Mouse (Mus musculus) midbrain, embryonic 12.5 days (tissue): ENCODE measurements around the gene Lrrc8d. TPM values are rescaled to one million over a fixed set of nuclear protein-coding genes. Genes with fewer than 3 reads are reported as not detected.

Experiments used
- ATAC-seq: fragments of 200-750 bp; cut with Nextera tagmentation; 2 replicates; pipeline ENCODE4 v1.8.0; 2017; ENCODE audit warnings: low read depth, moderate TSS enrichment, moderate library complexity; ENCODE audit not compliant: low FRiP score
- H3K27ac ChIP-seq: fragments of 300-500 bp; sonication (generic); replicated peaks from 2 replicates; pipeline ENCODE4 v1.5.1; 2016; ENCODE audit warnings: mild to moderate bottlenecking
- H3K27me3 ChIP-seq: fragments of 300-500 bp; sonication (generic); 2 replicates; pipeline ENCODE4 v1.6.1; 2016; ENCODE audit warnings: mild to moderate bottlenecking
- H3K36me3 ChIP-seq: fragments of 300-500 bp; sonication (generic); 2 replicates; pipeline ENCODE4 v1.6.1; 2016
- H3K4me1 ChIP-seq: fragments of 300-500 bp; sonication (generic); 2 replicates; pipeline ENCODE4 v1.6.1; 2016
- H3K4me2 ChIP-seq: fragments of 300-500 bp; sonication (generic); replicated peaks from 2 replicates; pipeline ENCODE4 v1.6.1; 2016; ENCODE audit warnings: mild to moderate bottlenecking, moderate library complexity
- H3K4me3 ChIP-seq: fragments of 300-500 bp; sonication (generic); 2 replicates; pipeline ENCODE4 v1.5.1; 2016; ENCODE audit warnings: mild to moderate bottlenecking
- H3K9ac ChIP-seq: fragments of 300-500 bp; sonication (generic); replicated peaks from 2 replicates; pipeline ENCODE4 v1.6.1; 2016; ENCODE audit warnings: mild to moderate bottlenecking, moderate library complexity
- H3K9me3 ChIP-seq: fragments of 300-500 bp; sonication (generic); 2 replicates; pipeline ENCODE4 v1.6.1; 2016; ENCODE audit warnings: mild to moderate bottlenecking
- WGBS: fragments of 180-500 bp; shearing (Covaris S2); methylation state at CpG from one replicate; pipeline ENCODE4 v1.1.7; 2016; 5-methylcytosine and 5-hydroxymethylcytosine counted together
- polyA plus RNA-seq: library from polyadenylated mRNA; unstranded; fragments of >200 nt; fragmentation: Nextera tagmentation; extraction: Ambion mirVana; gene quantifications from 2 replicates; pipeline ENCODE4 v1.2.1, GENCODE M21; 2016

The Lrrc8d gene
- polyA plus RNA-seq, 1 experiment from 2014 or later: 34.7 TPM

DNA sequence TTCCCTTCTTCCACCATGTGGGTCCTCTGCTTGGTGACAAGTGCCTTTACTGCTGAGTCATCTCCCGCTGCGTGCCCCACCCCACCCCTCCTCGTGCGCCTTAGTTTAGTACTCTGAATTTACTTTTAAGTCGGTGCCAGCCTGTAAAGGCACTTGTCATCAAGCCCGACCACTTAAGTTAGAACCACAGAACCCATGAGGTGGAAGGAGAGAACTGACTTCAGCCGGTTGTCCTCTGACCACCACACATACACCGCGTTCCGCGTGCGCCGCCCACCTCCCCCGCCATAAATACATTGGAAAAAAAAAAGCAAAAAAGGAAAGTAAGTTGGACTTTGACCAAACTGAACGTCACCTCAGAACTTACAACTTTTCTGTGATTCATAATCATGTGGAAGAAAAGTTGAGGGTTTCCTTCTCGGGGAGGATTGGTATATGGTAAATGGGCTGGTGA is 31.4 kb downstream of the Lrrc8d start:
- Histone ChIP-seq H3K4me3 (no peak overlapping the region), H3K9me3 (no peaks in the 10 kb centered on the region), H3K4me2 (peak overlapping the region; percentile 74), H3K9ac (no peak overlapping the region), H3K27ac (no peak overlapping the region), H3K27me3 (no peaks in the 10 kb centered on the region; the same call in 1 of the 2 replicates), H3K4me1 (peaks cover 22% of the 10 kb centered on the region), H3K36me3 (peaks cover 13% of the 10 kb centered on the region; the same call in 1 of the 2 replicates)
- ATAC-seq: no peak
- WGBS: 38% methylated on average over 16 of the region's 16 CpGs

DNA sequence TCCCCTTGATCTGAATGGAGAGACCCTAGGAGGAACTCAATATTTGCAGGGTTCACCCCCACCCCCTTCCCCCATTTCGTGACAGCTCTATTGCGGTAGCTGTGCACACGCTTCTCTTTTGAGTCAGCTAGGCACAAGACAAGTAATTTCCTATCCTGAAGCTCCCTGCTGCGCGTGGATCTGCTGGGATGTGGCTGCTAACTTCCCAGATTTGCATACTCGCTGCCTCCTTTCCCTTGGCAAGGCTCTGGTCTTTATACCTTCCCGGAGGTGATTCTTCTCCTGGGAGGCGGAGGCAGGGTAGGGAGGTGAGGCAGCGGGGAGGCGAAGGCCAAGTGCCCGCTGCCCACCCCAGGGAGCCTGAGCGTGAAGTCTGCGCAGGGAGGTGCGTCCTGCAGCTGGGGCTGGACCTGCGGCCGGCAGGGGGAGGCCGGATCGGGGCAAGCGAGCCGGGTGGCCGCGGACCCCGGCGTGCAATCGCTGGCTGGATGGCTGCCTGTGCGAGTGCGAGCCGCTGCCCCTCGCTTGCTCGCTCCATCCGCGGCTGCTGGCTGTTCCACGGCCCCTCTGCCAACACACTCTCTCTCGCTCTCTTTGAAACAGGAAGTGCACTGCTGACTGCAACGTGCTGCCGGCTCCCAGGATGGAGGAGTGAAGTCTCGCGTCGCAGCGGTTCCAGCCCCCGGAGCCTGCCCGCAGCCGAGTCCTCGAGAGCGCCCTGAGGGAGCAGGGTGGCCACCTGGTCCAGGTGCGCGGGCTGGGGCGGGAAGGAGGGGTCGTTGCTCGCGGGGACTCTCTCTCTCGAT is 32.1 kb downstream of the Lrrc8d start:
- peak overlapping the region; percentile 5; the same call in 1 of the 2 replicates for H3K27ac ChIP-seq
- H3K9me3 ChIP-seq: no peaks in the 10 kb centered on the region
- peak overlapping the region; percentile 47; the same call in 1 of the 2 replicates for H3K9ac ChIP-seq
- peaks cover 22% of the 10 kb centered on the region for H3K4me1 ChIP-seq
- 8% methylated on average over 46 of the region's 52 CpGs for WGBS
- H3K4me3 ChIP-seq: peak overlapping the region; percentile 38
- H3K4me2 ChIP-seq: peak overlapping the region; percentile 74
- no peaks in the 10 kb centered on the region; the same call in 1 of the 2 replicates for H3K27me3 ChIP-seq
- ATAC-seq: peak; percentile 74
- peaks cover 13% of the 10 kb centered on the region; the same call in 1 of the 2 replicates for H3K36me3 ChIP-seq

DNA sequence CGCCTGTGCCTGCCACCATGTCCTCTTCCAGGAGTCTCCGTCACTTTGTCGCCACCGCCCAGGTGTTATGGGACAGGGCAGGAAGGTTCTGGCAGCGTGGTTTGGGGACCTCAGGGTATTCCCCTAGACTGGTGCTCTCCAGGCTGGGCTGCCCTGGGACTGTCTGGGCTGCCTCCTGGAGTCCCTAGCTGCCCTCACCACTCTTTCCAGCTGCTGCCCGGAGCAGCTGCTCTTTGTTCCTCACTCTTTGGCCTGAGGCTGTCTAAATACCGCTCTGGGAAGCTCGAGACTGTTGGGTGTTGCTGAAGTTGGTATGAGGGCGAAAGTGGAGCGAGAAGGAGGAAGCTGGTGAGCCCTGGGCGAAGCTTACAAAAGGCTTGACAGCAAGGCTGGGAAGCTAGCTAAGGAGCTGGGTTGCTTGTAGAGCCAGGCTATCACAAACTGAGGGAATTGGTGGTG is 32.7 kb downstream of the Lrrc8d start:
- Histone ChIP-seq H3K4me1 (peaks cover 22% of the 10 kb centered on the region), H3K4me3 (peak overlapping the region; percentile 38), H3K9ac (peak overlapping the region; percentile 47; the same call in 1 of the 2 replicates), H3K36me3 (peaks cover 13% of the 10 kb centered on the region; the same call in 1 of the 2 replicates), H3K27me3 (no peaks in the 10 kb centered on the region; the same call in 1 of the 2 replicates), H3K27ac (no peak overlapping the region), H3K9me3 (no peaks in the 10 kb centered on the region), H3K4me2 (peak overlapping the region; percentile 74)
- ATAC-seq: peak; percentile 57
- 46% methylated on average over 11 of the region's 11 CpGs for WGBS

DNA sequence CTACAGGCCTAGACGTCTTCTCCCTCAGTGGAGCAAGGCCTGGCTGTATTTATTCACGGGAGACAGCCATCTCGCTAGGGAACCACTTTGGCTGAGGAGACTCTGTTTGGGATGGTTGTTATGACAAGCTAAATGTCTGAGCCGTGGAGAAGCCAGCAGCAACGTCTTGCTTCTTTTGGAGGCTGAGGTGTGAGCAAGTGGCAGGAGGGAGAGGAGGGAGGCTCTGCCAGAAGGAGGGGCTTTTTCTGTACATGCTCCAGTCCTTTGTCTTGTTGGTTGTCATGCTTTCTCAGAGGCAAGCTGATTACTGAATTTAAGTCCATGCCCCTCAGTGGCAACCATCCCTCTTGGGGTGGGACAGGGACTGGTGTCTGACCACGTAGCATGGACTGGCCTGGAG is 33.5 kb downstream of the Lrrc8d start:
- no peak for ATAC-seq
- no peak overlapping the region for H3K4me2 ChIP-seq
- 73% methylated on average over 6 of the region's 6 CpGs for WGBS
- H3K9me3 ChIP-seq: no peaks in the 10 kb centered on the region
- no peak overlapping the region for H3K4me3 ChIP-seq
- H3K4me1 ChIP-seq: peaks cover 22% of the 10 kb centered on the region
- peaks cover 13% of the 10 kb centered on the region; the same call in 1 of the 2 replicates for H3K36me3 ChIP-seq
- no peak overlapping the region for H3K9ac ChIP-seq
- H3K27me3 ChIP-seq: no peaks in the 10 kb centered on the region; the same call in 1 of the 2 replicates
- no peak overlapping the region for H3K27ac ChIP-seq

DNA sequence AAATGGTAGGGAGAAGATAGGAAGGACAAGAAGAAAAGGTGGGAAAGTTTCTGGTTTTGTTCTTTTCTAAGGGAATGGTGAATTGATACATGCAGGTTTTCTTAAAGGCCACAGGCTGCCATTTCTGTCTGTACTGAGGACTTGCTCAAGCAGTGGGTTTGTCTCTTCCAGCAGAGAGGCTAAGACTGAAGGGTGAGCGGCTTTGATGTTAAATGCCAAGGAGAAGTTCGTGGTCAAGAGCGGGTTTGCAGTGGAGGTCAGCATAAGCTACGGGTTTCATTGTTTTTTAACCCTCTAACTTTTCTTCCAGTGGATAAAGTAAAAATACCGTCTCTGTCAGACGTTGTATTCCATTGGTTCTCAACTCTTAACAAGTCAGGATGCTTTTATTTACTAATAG is 36.6 kb downstream of the Lrrc8d start:
- no peak for ATAC-seq
- 94% methylated on average over 6 of the region's 6 CpGs for WGBS
- H3K36me3 ChIP-seq: 0 out of 2 replicates have a peak, but pooled peaks cover 9% of the 10 kb centered on the region

DNA sequence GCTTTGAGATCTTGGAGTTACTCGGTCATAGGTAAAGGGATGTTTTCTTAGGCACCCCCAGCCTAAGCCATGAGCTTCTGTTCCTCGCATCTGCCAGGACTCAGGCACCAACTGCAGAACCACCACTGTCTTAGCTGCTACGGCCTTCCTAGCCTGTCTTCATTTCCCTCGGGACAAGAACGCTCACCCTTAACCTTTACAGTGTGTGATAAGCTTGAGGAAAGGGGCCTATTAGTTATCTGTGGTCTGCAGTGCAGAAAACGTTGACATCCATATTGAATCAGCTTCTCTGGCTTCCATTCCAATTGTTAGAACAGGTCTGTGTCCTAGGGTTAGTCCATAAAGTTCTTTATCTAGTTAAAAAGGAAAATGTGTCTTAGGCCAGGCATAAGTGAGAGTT is 37.4 kb downstream of the Lrrc8d start:
- WGBS: 74% methylated on average over 6 of the region's 6 CpGs
- no peak overlapping the region for H3K4me2 ChIP-seq
- no peak for ATAC-seq
- H3K4me1 ChIP-seq: peaks cover 17% of the 10 kb centered on the region
- no peak overlapping the region for H3K4me3 ChIP-seq
- no peaks in the 10 kb centered on the region for H3K9me3 ChIP-seq
- H3K27me3 ChIP-seq: no peaks in the 10 kb centered on the region
- no peak overlapping the region for H3K27ac ChIP-seq
- H3K9ac ChIP-seq: no peak overlapping the region
- 0 out of 2 replicates have a peak, but pooled peaks cover 9% of the 10 kb centered on the region for H3K36me3 ChIP-seq

More for the DNA sequence above, 36.6 kb downstream of the Lrrc8d start:
- H3K4me3 ChIP-seq: no peak overlapping the region
- no peak overlapping the region for H3K9ac ChIP-seq
- H3K9me3 ChIP-seq: no peaks in the 10 kb centered on the region
- no peaks in the 10 kb centered on the region for H3K27me3 ChIP-seq
- no peak overlapping the region for H3K4me2 ChIP-seq
- no peak overlapping the region for H3K27ac ChIP-seq
- peaks cover 25% of the 10 kb centered on the region for H3K4me1 ChIP-seq

DNA sequence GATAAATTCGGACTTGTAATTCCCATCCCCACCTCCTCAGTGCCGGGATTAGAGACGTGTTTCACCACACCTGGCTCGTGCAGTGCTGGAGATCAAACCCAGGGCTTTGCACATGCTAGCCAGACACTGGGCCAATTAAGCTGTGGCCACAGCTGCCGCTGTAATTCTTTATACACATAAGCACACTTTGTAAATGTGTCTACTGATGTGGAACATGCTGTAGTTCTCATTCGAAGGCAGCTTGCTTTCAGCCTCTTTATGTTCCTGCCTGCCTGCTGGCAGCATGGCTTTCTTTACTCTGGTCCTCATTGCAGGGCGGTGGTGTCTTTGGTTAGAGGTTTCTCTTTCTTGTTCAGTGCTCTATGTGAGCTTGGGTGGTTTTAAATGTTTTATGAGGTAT is 40.7 kb downstream of the Lrrc8d start:
- 21% methylated on average over 7 of the region's 7 CpGs for whole genome bisulfite sequencing
- H3K27ac ChIP-seq: peak overlapping the region; percentile 58; the same call in 1 of the 2 replicates

DNA sequence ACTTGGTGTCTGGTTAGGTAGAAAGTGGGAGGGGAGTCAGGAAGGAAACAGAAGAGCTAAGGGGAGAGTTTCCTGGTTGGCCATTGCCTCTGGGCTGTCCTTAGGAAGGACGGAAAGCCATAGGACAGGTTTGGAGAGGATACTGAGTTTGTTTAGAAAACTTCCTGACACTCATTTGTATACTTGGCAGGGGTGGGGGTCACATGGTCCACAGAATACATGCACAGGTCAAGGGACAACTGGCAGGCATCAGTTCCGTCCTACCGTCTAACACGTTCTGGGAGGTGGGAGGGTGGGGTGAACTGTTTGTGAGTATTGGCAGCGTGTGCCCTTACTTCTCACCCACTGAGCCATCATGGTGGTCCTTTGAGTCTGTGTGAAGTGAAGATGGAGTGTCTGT is 42.9 kb downstream of the Lrrc8d start:
- no peaks in the 10 kb centered on the region for H3K9me3 ChIP-seq
- no peak overlapping the region for H3K27ac ChIP-seq
- H3K9ac ChIP-seq: no peak overlapping the region
- H3K4me2 ChIP-seq: no peak overlapping the region
- H3K4me3 ChIP-seq: no peak overlapping the region
- 83% methylated on average over 5 of the region's 5 CpGs for WGBS
- ATAC-seq: no peak
- H3K36me3 ChIP-seq: 0 out of 2 replicates have a peak, but pooled peaks cover 11% of the 10 kb centered on the region
- peaks cover 7% of the 10 kb centered on the region; the same call in 1 of the 2 replicates for H3K4me1 ChIP-seq
- H3K27me3 ChIP-seq: no peaks in the 10 kb centered on the region

More for the DNA sequence above, 40.7 kb downstream of the Lrrc8d start:
- Histone ChIP-seq H3K36me3 (0 out of 2 replicates have a peak, but pooled peaks cover 6% of the 10 kb centered on the region), H3K4me3 (no peak overlapping the region), H3K9ac (no peak overlapping the region), H3K9me3 (no peaks in the 10 kb centered on the region), H3K4me2 (no peak overlapping the region), H3K27me3 (no peaks in the 10 kb centered on the region), H3K4me1 (peaks cover 7% of the 10 kb centered on the region; the same call in 1 of the 2 replicates)
- ATAC-seq: peak; percentile 81

DNA sequence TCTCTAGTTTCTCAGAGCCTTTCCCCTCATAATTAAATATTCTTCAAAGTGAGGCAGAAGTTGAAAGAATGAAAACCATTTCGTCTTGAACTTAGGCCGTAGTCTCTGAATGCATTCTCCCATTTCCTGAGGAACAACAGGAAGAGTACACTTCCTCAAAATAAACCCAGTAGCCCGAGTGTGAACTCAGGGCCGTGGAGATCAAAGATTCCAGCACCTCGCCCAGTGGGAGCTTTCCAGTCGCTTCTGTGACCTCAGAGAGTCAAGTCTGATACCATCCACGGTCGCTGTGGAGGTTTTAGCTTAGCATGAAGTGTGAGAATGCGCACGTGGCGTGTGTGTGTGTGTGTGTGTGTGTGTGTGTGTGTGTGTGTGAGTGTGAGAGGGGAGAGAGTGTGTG is 45.6 kb downstream of the Lrrc8d start:
- Histone ChIP-seq H3K36me3 (0 out of 2 replicates have a peak, but pooled peaks cover 15% of the 10 kb centered on the region), H3K9me3 (no peaks in the 10 kb centered on the region), H3K4me1 (peaks cover 9% of the 10 kb centered on the region; the same call in 1 of the 2 replicates), H3K27me3 (no peaks in the 10 kb centered on the region), H3K9ac (no peak overlapping the region), H3K27ac (no peak overlapping the region), H3K4me3 (no peak overlapping the region), H3K4me2 (no peak overlapping the region)
- ATAC-seq: no peak
- 78% methylated on average over 11 of the region's 11 CpGs for WGBS

DNA sequence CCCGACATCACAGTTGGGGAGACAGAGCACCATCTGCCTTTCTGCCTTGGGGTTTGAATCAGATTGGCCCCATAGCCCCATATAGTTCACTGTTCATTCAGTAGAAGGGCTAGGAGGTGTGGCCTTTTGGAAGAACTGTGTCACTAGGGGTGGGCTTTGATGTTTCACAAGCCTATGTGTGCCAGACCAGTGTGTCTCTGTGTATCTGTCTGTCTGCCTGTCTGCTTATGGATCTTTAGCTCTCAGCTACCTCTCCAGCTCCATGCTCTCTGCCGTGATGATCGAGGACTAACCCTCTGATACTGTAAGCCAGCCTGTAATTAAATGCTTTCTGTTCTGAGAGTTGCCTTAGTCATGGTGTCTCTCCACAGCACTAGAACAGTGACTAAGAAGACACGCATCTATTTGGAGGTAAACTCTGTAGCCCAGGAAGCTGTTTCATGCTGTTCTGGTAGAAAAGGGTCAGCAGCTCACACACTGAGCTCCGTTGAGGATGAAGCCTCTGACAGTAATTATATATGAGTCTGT is 46.2 kb downstream of the Lrrc8d start:
- H3K27me3 ChIP-seq: no peaks in the 10 kb centered on the region
- no peak overlapping the region for H3K4me3 ChIP-seq
- H3K4me2 ChIP-seq: no peak overlapping the region
- no peaks in the 10 kb centered on the region for H3K9me3 ChIP-seq
- ATAC-seq: no peak
- 87% methylated on average over 5 of the region's 5 CpGs for WGBS
- no peak overlapping the region for H3K9ac ChIP-seq
- peaks cover 6% of the 10 kb centered on the region; the same call in 1 of the 2 replicates for H3K4me1 ChIP-seq
- 0 out of 2 replicates have a peak, but pooled peaks cover 15% of the 10 kb centered on the region for H3K36me3 ChIP-seq
- no peak overlapping the region for H3K27ac ChIP-seq

DNA sequence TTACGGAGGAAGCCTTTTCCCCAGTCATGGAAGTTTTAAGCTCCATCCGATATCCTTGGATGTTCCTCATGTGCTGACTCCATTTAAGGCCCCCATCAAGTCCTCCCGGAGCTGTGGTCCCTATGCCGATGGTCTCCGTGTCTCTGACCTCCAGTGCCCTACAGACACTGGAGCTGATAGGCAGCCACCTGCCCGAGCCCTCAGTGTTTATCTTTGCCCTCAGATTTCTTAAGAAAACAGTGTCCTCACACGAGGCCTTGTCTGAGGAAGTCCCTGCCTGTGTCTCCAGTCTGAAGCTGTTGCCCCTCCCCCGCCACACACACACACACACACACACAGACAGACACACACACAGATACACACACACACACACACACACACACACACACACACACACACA is 55.0 kb downstream of the Lrrc8d start:
- no peak for ATAC-seq
- Histone ChIP-seq H3K9ac (no peak overlapping the region), H3K27me3 (no peaks in the 10 kb centered on the region), H3K4me2 (no peak overlapping the region), H3K4me3 (no peak overlapping the region), H3K9me3 (no peaks in the 10 kb centered on the region), H3K27ac (no peak overlapping the region), H3K4me1 (peaks cover 19% of the 10 kb centered on the region; the same call in 1 of the 2 replicates), H3K36me3 (peaks cover 4% of the 10 kb centered on the region; the same call in 1 of the 2 replicates)
- 69% methylated on average over 8 of the region's 8 CpGs for WGBS

DNA sequence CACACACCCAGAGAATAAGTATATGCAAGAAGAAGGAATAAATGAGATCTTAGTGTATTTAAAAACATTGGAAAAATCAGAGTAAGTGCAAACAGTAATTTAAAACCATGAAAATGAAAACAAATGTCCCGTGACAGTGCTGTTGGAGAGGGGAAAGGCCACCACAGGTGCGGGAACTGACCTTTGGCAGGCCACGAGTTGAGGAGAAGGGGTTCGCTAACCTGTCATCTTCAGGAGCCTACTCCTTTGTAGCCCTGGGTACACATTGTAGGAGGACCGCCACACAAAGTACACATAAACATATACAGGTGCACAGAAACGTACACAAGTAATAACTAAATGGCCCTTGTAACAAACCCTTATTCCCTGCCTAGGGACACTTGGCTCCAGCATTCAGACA is 55.7 kb downstream of the Lrrc8d start:
- no peak for ATAC-seq
- Histone ChIP-seq H3K9ac (no peak overlapping the region), H3K4me1 (peaks cover 19% of the 10 kb centered on the region), H3K4me2 (no peak overlapping the region), H3K27me3 (no peaks in the 10 kb centered on the region), H3K9me3 (no peaks in the 10 kb centered on the region), H3K27ac (no peak overlapping the region), H3K4me3 (no peak overlapping the region), H3K36me3 (peaks cover 4% of the 10 kb centered on the region; the same call in 1 of the 2 replicates)
- WGBS: 92% methylated on average over 6 of the region's 6 CpGs
